Mouse (Mus musculus): ENCODE data around the gene St6galnac6.

DNA sequence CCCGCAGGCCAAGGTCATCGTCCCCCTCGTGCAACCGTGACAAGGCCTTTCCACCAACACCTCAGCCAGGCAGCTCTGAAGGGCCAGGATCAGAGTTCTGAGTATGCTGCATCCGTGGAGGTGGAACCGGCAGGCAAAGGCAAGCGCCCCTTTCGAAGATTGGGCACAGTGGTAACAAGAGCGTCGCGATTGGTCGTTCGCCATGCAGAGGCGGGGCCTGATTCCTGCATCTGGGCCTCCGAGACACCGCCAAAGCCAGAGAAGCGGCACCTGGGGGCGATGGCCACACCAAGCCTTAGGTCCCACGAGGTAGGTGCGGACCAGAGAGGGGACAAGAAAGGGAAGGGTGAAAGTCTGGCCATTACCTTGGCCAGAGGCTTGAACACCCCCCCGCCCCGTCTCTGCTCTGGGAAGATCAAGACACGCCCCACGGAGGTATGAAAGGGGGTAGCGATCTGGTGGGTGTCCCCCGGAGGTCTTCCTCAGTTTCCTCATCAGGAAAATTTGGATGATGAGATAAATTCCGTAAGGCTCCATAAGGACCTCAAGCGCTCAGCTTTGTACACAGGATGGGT, 23.8 kb upstream of the St6galnac6 start, which contains the start of gene 9430097D07Rik:
- TF ChIP-seq GATA1 (IDR thresholded peaks at IDR 0.05; ENCODE audit: low read depth, low read length), result no peak
- TF ChIP-seq ZKSCAN1 (IDR thresholded peaks at IDR 0.05; ENCODE audit: low read depth, low read length), result no peak
- TF ChIP-seq CTCF (IDR thresholded peaks at IDR 0.05 in 2 of 3, conservative IDR thresholded peaks at IDR 0.05 in 1 of 3; ENCODE audit: control insufficient read depth in 1 of 3, insufficient read depth in 1 of 3, low read depth in 2 of 3, low read length in 3 of 3, poor library complexity in 1 of 3, severe bottlenecking in 1 of 3), result no peak
- no peak for TF ChIP-seq TAL1 (IDR thresholded peaks at IDR 0.05; ENCODE audit: low read length)
- TF ChIP-seq TBP (IDR thresholded peaks at IDR 0.05; ENCODE audit: low read depth, low read length), result no peak
- TF ChIP-seq POLR2A (IDR thresholded peaks at IDR 0.05; ENCODE audit: control insufficient read depth in 1 of 2, insufficient read depth in 1 of 2, low read depth in 1 of 2, low read length in 2 of 2, poor library complexity in 1 of 2), result 0 out of 4 replicates have a peak, but pooled peaks of 1 of the 2 experiments have one; percentile 14
- TF ChIP-seq EP300 (IDR thresholded peaks at IDR 0.05; ENCODE audit: low read depth in 1 of 2, low read length in 2 of 2), result no peak
- no peak for TF ChIP-seq POLR2AphosphoS2 (IDR thresholded peaks at IDR 0.05; ENCODE audit: low read length)
- no peak for TF ChIP-seq CHD1 (IDR thresholded peaks at IDR 0.05; ENCODE audit: low read depth, low read length)
- no peak for TF ChIP-seq E2F4 (IDR thresholded peaks at IDR 0.05; ENCODE audit: borderline replicate concordance, low read depth, low read length)
- no peak for TF ChIP-seq GABPA (IDR thresholded peaks at IDR 0.05; ENCODE audit: low read depth, low read length)
- TF ChIP-seq SMC3 (IDR thresholded peaks at IDR 0.05; ENCODE audit: low read depth, low read length), result no peak
- no peak for TF ChIP-seq ELF1 (IDR thresholded peaks at IDR 0.05; ENCODE audit: low read depth, low read length)

Data from MEL (cell line).